Mouse (Mus musculus): ENCODE results near the gene Tunar.

Tunar gene

DNA sequence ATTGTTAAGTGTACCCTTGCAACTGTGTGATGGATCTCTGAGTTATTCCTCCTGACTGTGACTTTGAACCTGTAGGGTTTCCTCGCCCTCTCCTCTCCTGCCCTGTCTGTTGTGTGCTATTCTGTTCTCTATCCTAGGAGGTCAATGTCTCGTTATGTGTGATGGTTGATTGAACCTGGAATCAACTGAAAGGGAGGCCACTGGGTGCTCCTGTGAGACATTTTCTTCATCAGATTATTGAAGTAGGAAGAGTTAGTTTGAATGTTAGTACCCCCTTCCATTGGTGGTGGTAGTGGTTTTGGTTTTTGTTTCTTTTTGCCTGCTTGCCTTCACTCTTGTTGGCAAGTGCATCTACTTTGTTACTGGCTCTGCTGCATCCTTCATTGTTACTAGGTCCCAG is at the start of gene Tunar:
Gene Tunar, plus strand, starts transcription at position 301 of the 400 bp plus-strand sequence.
- no peak for DNase-seq (ENCODE audit: low read depth in 1 of 2, low spot score in 2 of 2)

DNA sequence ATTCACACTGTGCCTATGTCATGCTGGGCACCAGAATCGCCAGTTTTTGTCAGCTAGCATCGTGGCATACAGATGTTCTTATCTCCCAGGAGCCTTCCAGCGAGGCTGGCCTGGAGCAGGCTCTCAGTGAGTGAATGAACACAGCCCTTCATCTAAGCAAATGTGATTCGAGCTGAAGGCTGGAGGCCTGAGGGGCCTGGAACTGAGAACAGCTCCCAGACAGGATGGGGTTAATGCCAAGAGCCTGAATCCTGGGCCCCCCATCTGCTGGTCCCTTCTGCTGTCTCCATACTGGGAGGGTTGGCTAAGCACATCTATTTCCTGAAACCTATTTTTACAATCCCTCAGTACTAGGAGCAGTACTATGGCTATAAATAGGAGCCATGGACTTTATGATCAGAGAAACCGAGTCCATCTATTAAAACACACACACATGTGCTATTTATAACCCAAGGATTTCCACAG is 21.1 kb upstream of the Tunar start:
- DNase-seq (ENCODE audit: low read depth in 1 of 2, low spot score in 2 of 2), result no peak

GRCm38 (mm10) chr12:105314328-105314727 is 19.3 kb upstream of the Tunar start:
- DNase-seq (ENCODE audit: low read depth in 1 of 2, low spot score in 2 of 2), result no peak

DNA sequence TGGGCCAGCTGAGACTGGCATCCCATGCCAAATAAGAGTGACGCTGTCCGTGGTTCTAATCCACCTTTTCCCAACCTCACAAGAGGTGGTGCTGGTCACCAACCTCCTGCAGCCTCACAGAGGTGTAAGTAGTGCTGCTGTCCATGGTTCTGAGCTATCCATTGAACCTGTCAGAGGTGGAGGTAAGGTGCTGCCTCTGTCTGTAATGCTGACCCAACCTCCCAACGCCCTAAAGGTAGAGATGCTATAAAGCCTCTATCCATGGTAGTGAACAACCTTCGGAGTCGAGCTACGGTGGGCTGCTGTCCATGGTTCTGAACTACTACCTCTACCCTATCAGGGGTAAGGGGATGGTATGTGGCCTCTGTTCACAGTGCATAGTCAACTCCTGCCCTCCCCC is 11.5 kb upstream of the Tunar start:
- no peak for DNase-seq (ENCODE audit: low read depth in 1 of 2, low spot score in 2 of 2)

- no peak for DNase-seq (ENCODE audit: low read depth in 1 of 2, low spot score in 2 of 2)
Observed at GRCm38 (mm10) chr12:105327051-105327450, 6.6 kb upstream of the Tunar start.

DNA sequence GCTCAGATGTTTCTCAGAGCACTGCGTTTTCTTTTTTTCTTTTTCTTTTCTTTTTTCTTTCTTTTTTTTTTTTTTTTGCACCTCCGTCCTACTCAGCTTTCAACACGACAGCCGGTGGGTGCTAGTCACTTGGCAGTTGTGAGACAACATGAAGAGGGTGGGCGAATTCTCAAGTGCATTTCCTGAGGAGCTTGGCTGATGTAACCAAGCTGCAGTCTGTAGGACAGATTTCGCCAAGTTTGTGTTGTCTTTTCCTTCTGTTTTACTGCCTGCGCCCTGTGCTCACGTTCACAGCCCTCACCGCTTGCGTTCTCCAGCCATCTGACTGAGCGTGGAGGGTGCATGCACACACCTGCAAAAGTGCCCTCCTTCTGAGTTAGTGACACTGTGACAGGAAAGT is 5.3 kb upstream of the Tunar start:
- DNase-seq (ENCODE audit: low read depth in 1 of 2, low spot score in 2 of 2), result no peak

- DNase-seq (ENCODE audit: low read depth in 1 of 2, low spot score in 2 of 2), result no peak
Observed at GRCm38 (mm10) chr12:105336094-105336420, 2.4 kb downstream of the Tunar start.

DNA sequence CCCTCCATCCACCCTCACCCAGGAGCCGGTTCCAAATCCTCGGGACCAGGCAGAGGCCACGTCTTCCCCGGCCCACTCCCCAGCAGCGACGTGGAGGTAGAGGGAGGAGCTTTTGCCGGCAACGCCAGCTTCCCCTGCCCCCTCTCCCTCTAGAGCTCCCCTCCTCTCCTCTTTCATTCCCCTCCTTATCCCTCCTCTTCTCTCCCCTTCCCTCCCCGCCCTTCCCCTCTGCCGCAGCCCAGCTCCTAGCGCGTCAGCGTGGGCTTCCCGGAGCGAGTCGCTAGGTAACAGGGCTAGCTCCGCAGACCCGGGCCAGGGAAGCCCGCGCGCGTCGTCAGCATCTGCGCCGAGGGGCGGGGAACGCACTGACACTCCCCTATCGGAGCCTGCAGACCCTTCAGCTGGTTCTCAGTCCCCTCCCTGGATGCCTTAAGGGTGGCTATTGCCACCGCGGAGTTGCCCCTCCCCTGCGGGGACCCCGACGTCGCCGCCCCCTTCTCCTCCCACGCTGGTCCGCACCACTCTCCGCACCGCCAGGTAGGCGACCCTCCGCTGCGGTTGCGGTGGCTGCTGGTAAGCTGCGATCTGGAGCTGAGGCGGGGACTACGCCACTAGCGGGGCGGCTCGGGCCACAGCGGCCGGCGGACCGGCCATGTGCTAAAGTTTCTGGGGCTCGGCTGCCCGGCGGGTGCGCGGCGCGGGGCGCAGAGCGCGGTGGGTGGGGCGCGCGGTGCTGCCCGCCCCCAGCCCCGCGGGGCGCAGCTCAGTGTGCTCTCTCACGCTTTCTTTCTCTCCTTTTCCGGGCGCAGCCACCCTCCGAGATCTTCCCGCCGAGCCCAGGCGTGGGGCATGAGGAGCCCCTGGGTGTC is 3.0 kb downstream of the Tunar start:
- no peak for DNase-seq (ENCODE audit: low read depth in 1 of 2, low spot score in 2 of 2)

- DNase-seq (ENCODE audit: low read depth in 1 of 2, low spot score in 2 of 2), result no peak
Observed at GRCm38 (mm10) chr12:105337290-105338005, 3.8 kb downstream of the Tunar start.

DNA sequence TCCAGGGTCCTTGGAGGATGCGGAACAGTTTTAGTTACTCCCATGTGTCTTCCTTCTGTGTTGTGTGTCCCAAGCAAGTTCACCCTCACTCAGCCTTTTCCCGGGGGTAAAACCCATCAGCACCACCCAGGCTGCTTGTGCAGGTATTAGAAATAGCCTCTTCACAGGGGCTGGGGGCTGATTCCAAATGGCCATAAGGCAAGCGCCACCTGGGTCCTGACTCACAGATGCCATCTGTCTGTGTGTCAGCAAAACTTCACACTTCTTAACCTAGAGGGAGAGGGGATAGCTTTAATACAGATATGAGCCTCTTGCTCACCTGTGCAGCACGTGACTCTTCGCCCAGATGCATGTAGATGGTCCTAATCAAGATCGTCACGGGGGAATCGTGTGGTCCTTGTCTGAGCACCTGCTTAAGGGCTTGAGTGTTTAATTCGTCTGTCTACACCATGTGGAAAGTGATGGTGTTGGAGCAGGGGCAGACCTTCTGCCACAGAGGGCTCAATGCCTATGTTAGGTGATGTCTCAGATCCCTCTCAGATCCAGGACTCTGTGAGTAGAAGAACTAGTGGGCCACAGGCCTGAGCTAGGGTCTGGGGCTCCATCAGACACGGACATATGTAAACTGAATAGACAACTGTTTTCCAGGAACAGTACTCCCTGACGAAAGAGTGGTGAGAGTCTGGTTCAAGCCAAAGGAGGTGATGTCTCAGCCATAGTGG is 4.7 kb downstream of the Tunar start:
- no peak for DNase-seq (ENCODE audit: low read depth in 1 of 2, low spot score in 2 of 2)

DNA sequence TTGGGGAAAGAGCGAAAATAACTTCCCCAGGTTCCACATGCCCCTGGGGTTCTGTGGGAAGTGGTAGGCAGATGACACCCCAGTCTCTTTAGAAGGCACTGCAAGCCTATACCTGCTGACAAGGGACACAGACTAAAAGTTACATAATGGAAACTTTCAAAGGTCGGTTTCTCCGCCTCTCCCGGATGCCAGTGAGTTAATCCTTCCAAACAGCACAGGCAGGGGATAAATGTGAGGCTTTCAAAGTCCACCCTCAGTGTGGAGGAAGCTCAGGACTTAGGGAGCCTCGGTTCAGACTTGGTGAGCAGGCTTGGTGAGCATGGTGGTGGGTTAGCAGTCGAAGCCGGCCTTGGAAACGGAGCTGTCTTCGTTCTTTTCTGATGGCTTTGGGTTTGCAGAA is 7.9 kb downstream of the Tunar start:
- no peak for DNase-seq (ENCODE audit: low read depth in 1 of 2, low spot score in 2 of 2)

DNA sequence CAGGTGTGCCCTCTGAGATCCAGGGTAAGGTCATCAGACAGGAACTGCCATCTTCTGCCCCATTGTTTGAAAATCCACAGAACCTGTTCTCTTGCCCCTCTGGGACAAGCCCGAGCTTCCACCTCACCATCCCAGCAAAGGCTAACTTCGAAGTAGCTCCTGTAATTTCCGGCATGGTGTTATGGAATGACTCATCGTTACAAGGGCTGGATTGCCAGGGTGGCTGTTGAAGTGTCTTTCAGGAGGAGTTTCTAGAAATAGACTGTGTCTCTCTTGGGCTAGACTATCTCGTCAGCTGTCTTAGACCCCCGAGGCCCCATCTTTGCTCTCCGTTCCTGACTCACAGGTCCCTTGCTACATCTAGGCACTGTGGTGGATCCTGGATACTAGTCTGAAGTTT is 10.8 kb downstream of the Tunar start:
- no peak for DNase-seq (ENCODE audit: low read depth in 1 of 2, low spot score in 2 of 2)

DNA sequence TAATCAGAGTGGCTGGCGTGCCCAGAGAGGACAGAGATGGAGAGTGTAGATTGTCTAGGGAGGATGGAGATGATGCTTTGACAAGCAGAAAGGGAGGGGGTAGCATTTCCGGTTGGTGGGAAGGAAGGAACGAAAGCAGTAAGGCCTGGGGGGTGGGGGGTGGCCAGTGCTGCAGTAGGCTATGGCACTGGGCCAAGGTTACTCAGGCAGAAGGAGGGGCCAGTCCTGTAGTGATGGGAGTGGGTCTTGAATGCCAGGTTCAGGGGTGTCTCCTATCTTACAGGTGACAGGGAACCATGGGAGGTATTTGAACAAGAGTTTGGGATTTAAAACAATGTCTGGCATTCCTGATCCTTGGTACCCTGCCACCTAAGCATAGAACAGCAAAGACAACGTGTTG is 13.2 kb downstream of the Tunar start:
- no peak for DNase-seq (ENCODE audit: low read depth in 1 of 2, low spot score in 2 of 2)

- DNase-seq (ENCODE audit: low read depth in 1 of 2, low spot score in 2 of 2), result no peak
Observed at GRCm38 (mm10) chr12:105347261-105347660, 13.6 kb downstream of the Tunar start.

DNA sequence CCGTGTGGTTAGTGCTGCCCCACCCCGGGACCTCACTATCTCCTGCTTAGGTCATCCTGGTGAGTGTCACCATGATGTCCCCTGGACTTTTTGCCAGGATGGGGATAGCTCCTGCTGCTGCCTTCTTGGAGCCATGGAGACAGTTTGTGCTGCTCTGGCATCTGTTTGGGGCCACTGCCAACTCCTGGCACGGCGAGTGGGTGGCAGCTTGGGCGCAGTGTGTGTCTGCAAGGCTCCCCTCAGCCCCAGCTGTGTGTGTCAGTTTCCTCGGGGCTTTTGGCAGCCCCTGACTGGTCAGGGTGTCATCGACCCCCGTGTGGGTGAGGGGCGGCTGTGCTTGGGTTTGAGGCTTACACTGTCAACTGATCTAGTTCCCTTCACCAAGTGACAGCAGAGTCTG is 20.6 kb downstream of the Tunar start:
- DNase-seq (ENCODE audit: low read depth in 1 of 2, low spot score in 2 of 2), result no peak

DNA sequence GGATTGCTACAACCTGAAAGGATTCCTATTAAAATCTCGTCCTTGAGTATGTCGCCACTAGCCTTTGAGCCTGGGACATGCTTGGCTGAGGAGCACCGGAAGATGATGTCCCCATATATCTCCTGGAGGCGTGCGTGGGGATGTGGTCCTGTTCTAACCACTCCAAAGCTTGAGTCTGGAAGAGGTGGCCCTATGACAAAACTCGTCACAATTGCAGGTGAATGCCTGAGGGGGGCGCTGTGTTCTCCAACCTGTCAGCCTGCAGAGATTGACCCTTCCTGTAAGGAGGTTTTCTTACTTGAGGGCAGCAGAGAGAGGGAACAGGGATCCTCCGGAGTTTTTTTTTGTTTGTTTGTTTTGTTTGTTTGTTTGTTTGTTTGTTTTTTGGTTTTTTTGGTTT is 21.1 kb downstream of the Tunar start:
- no peak for DNase-seq (ENCODE audit: low read depth in 1 of 2, low spot score in 2 of 2)

DNA sequence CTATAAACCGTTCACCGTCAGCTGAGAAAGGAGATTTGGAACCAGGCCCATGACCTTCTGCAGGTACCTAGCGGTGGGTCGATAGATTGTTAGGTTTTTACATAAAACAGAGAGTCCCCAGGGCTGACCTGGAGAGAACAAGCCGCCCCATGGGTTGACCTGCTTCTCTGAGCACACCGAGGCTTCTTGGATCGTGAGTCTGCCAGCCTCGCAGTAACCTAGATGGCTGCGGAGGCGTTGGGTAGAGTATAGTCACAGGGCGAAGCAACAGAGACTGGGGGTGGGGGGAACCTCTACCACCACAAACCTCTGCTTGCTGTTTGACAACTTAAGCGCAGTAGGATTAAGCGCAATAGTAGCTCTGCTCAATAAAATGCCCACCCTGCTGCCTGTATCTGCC is 23.1 kb downstream of the Tunar start:
- no peak for DNase-seq (ENCODE audit: low read depth in 1 of 2, low spot score in 2 of 2)

DNA sequence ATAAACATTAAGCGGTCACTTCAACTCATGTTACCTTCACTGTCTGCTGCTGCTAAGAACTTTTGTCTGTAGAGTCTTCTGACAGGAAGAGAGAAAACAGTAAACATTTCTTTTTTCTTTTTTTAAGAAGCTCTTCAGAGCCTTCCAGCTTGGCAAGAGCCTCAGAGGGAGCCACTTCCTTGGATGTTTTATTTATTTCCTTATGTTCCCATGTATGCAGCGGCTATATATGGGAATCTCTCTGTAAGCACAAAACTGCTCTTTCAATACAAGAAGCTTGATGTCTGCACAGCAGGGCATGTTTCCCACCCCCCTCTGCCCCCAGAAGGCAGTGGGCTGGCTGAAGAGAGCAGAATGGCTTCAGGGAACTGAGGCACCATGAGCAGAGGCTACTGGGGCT is 30.0 kb downstream of the Tunar start:
- DNase-seq (ENCODE audit: low read depth in 1 of 2, low spot score in 2 of 2), result no peak

DNA sequence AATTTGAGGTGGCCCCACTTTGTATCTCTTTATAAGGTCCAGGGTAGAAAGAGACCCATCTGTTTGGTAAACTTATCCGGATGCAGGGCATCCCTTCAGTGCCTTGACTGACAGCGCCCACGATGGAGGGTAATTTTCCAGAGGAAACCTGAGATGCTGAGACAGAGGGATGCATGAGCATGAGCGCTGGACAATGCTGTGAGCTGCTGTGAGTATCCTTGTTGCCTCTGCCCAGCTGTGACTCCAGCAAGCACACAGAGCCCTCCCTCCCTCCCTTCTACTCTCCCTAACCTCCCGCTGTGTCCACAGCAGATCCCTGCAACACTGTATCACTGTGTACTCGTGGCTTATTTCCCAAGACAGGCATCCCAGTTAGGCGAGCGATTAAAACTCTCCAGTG is 40.9 kb downstream of the Tunar start:
- no peak for DNase-seq (ENCODE audit: low read depth in 1 of 2, low spot score in 2 of 2)

GRCm38 (mm10) chr12:105376976-105377375 is 43.3 kb downstream of the Tunar start:
- no peak for DNase-seq (ENCODE audit: low read depth in 1 of 2, low spot score in 2 of 2)

DNA sequence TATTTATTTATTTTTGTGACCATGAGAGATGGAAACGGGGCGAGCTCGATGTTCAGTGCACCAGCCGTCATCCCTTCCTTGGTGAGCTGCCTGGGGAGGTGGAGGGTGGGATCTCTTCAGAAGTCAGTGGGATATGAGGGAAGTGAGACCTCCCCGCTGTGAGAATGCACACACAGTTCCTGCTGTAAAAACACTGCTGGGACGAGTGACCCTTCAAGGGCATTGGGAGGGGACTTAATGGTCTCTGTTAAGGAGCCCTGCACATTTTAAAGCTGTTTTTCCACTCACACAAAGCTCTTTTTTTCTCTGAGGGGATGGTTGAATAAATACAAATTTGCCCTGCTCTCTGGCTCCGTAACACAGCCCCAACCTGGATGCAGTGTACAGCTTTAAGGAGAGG is 49.1 kb downstream of the Tunar start:
- no peak for DNase-seq (ENCODE audit: low read depth in 1 of 2, low spot score in 2 of 2)

- no peak for DNase-seq (ENCODE audit: low read depth in 1 of 2, low spot score in 2 of 2)
Observed at GRCm38 (mm10) chr12:105394671-105395070, 61.0 kb downstream of the Tunar start.

Measured in monocyte, adult 2 months (primary cell).